Comparison of ENCODE assay signal across 17 mouse cellular contexts in the genomic region with DNA sequence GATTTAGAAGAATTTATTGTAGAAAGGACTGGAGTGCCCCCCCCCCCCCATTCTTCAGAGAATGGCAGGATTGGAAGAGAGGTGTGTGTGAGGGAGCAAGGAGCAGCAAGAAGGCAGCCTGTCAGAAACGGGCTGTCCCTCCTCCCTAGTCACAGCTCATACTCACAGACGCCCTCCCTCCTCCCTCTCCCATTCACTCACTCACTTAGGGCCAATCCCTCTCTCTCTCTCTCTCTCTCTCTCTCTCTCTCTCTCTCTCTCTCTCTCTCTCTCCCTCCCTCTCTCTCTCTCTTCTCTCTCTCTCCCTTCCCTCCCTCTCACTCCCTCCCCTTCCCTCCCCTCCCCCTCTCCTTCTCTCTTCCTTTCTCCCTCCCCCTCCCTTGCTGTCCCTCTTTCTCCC. TPM values are rescaled to one million over a fixed set of nuclear protein-coding genes. Genes with fewer than 3 reads are reported as not detected.
DNase-seq lines count a peak whose midpoint lies in the region; ATAC-seq and TF ChIP-seq lines count a peak whose summit lies in the region.
"Had no signal": no experiment of that assay in that cellular context is flagged by ENCODE, and none has a peak within 500 bp of the region (broad histone marks: within the 10 kb centered on the region; RNA-seq: fewer than 3 reads in every experiment).

No protein-coding gene starts in this region.

- no peak for ATAC-seq in heart, embryonic 15.5 days (replicated peaks; ENCODE audit: insufficient number of reproducible peaks, insufficient read depth, low FRiP score, low read depth)
- no peak for ATAC-seq in embryonic facial prominence, embryonic 13.5 days (ENCODE audit: insufficient number of reproducible peaks, insufficient read depth, low FRiP score, low TSS enrichment, low read depth)

- 0% methylated on average over 2 of the region's 2 CpGs for WGBS in heart, embryonic 15.5 days
- 0% methylated on average over 1 of the region's 2 CpGs for WGBS in embryonic facial prominence, embryonic 13.5 days
- WGBS in cerebellum, adult 2 months, result 13% methylated on average over 2 of the region's 2 CpGs

- H3K9ac ChIP-seq in heart, embryonic 15.5 days, result no peak overlapping the region
- no peak overlapping the region for H3K9ac ChIP-seq in embryonic facial prominence, embryonic 13.5 days

- H3K9me3 ChIP-seq in heart, embryonic 15.5 days (replicated peaks), result no peaks in the 10 kb centered on the region
- no peaks in the 10 kb centered on the region for H3K9me3 ChIP-seq in embryonic facial prominence, embryonic 13.5 days
- H3K9me3 ChIP-seq: neural tube, embryonic 15.5 days had no signal

- DNase-seq in heart, adult 8-10 months (ENCODE audit: low spot score), result no peak
- DNase-seq in retina, postnatal 1 day, result peak; percentile 52
- no peak for DNase-seq in retina, embryonic 14.5 days (ENCODE audit: low spot score)
- no peak for DNase-seq in adrenal gland, postnatal 10 days
- no peak for DNase-seq in cerebellum, adult 2 months
- DNase-seq: adrenal gland, postnatal 36 days; cerebellum, adult 11-12 months; gastrocnemius, postnatal 14 days; kidney, postnatal 10 days; liver; midbrain, embryonic 14.5 days; right cerebral cortex, postnatal 25 days; thymus, adult 18-20 months had no signal

- H3K36me3 ChIP-seq in heart, embryonic 15.5 days, result no peaks in the 10 kb centered on the region
- no peaks in the 10 kb centered on the region for H3K36me3 ChIP-seq in embryonic facial prominence, embryonic 13.5 days
- H3K36me3 ChIP-seq: neural tube, embryonic 15.5 days had no signal

- peaks cover 8% of the 10 kb centered on the region; the same call in 1 of the 2 replicates for H3K27me3 ChIP-seq in heart, embryonic 15.5 days
- H3K27me3 ChIP-seq in embryonic facial prominence, embryonic 13.5 days, result peaks cover 22% of the 10 kb centered on the region
- H3K27me3 ChIP-seq in cerebellum, adult 2 months (ENCODE audit: control insufficient read depth, insufficient read depth, low read length), result no peaks in the 10 kb centered on the region; the same call in 1 of the 2 replicates

- H3K27ac ChIP-seq in heart, embryonic 15.5 days, result no peak overlapping the region
- H3K27ac ChIP-seq in embryonic facial prominence, embryonic 13.5 days, result 0 out of 2 replicates have a peak overlapping the region, but pooled peaks have one; percentile 55
- H3K27ac ChIP-seq in cerebellum, adult 2 months (ENCODE audit: insufficient read depth, low read length), result no peak overlapping the region
- H3K27ac ChIP-seq: hindbrain, postnatal 0 days; neural tube, embryonic 15.5 days had no signal

- peaks cover 24% of the 10 kb centered on the region for H3K4me1 ChIP-seq in heart, embryonic 15.5 days (replicated peaks)
- peaks cover 25% of the 10 kb centered on the region for H3K4me1 ChIP-seq in embryonic facial prominence, embryonic 13.5 days
- no peaks in the 10 kb centered on the region; the same call in 1 of the 2 replicates for H3K4me1 ChIP-seq in cerebellum, adult 2 months (ENCODE audit: control insufficient read depth, insufficient read depth, low read length)

- no peak for TF ChIP-seq POLR2A in cerebellum, adult 2 months (IDR thresholded peaks at IDR 0.05; ENCODE audit: borderline replicate concordance, insufficient read depth, low read length)

- H3K4me2 ChIP-seq in heart, embryonic 15.5 days, result peak overlapping the region; percentile 68
- H3K4me2 ChIP-seq in embryonic facial prominence, embryonic 13.5 days, result peak overlapping the region; percentile 80

- H3K4me3 ChIP-seq in heart, embryonic 15.5 days, result 0 out of 2 replicates have a peak overlapping the region, but pooled peaks have one; percentile 54
- H3K4me3 ChIP-seq in embryonic facial prominence, embryonic 13.5 days, result peak overlapping the region; percentile 57
- no peak overlapping the region for H3K4me3 ChIP-seq in cerebellum, adult 2 months (replicated peaks; ENCODE audit: insufficient read depth, low read depth, low read length)

- no peak for TF ChIP-seq CTCF in cerebellum, adult 2 months (IDR thresholded peaks at IDR 0.05; ENCODE audit: borderline replicate concordance, insufficient read depth, low read depth, low read length)

RNA-seq across cellular contexts. Expression of a gene that starts 4.9 kb away (rescaled TPM):
- 12.5 TPM in 2 replicates for polyA plus RNA-seq in heart, embryonic 15.5 days (2015; fragmentation: Nextera tagmentation; extraction: Ambion mirVana)
- 1 to 10 TPM; 1.4 to 2.8 (median 2.3) TPM for total RNA-seq in heart, adult 8-10 months (2022)
- polyA plus RNA-seq in embryonic facial prominence, embryonic 13.5 days (2015; fragmentation: Nextera tagmentation; extraction: Ambion mirVana), result 31.1 and 31.9 TPM in 2 replicates
- total RNA-seq in adrenal gland, postnatal 10 days (2021), result 1 to 10 TPM; 2.9 to 6.1 TPM
- polyA plus RNA-seq in cerebellum, adult 2 months (2012; rRNA removed), result 1.8 TPM in 2 replicates
